Mouse (Mus musculus) adrenal gland (tissue): Measurements from ENCODE around the gene Cul7.

Source experiments
- intact Hi-C: fragments of 180-260 bp; cut with DNase I; formaldehyde crosslinking; loops from one replicate; pipeline ENCODE4 v1.15.1; 2025

The Cul7 gene

GRCm38 (mm10) chr17:46662730-46663129, 12.6 kb downstream of the Cul7 start:
- intact Hi-C loops, result no loop called here

GRCm38 (mm10) chr17:46667712-46668111, 17.6 kb downstream of the Cul7 start:
- intact Hi-C loops, result no loop called here

- intact Hi-C loops, result no loop called here
Observed at GRCm38 (mm10) chr17:46669911-46670310, 19.8 kb downstream of the Cul7 start.

- intact Hi-C loops, result no loop called here
Observed at GRCm38 (mm10) chr17:46673850-46674529, 23.9 kb downstream of the Cul7 start, which contains the start of gene Rrp36. Gene Rrp36, minus strand, starts transcription at chr17:46674352.

- intact Hi-C loops, result loop anchor here (5.0 kb wide), 1 partner anchor 38 kb away; the partner anchor contains the start of gene Pex6
Observed at GRCm38 (mm10) chr17:46674530-46675283, 24.6 kb downstream of the Cul7 start.

- intact Hi-C loops, result loop anchor here (5.0 kb wide), 1 partner anchor 34 kb away; the partner anchor contains the start of gene Pex6
Observed at GRCm38 (mm10) chr17:46678416-46678815, 28.3 kb downstream of the Cul7 start, which contains the start of gene Mea1. Gene Mea1, plus strand, starts transcription at chr17:46678793.

GRCm38 (mm10) chr17:46678911-46679310, 28.8 kb downstream of the Cul7 start:
- intact Hi-C loops, result loop anchor here (5.0 kb wide), 1 partner anchor 33 kb away; the partner anchor contains the start of gene Pex6

GRCm38 (mm10) chr17:46679843-46680759, 30.0 kb downstream of the Cul7 start:
- intact Hi-C loops, result loop anchor here (5.0 kb wide), 1 partner anchor 32 kb away; the partner anchor contains the start of gene Pex6

- intact Hi-C loops, result no loop called here
Observed at GRCm38 (mm10) chr17:46680760-46681373, 30.7 kb downstream of the Cul7 start, which contains the start of gene Klhdc3. Gene Klhdc3, minus strand, starts transcription at chr17:46680914.

- intact Hi-C loops, result no loop called here
Observed at GRCm38 (mm10) chr17:46681466-46682118, 31.5 kb downstream of the Cul7 start.

- intact Hi-C loops, result no loop called here
Observed at GRCm38 (mm10) chr17:46682654-46683389, 32.7 kb downstream of the Cul7 start.

- intact Hi-C loops, result no loop called here
Observed at GRCm38 (mm10) chr17:46685913-46686312, 35.8 kb downstream of the Cul7 start.

GRCm38 (mm10) chr17:46690665-46691064, 40.5 kb downstream of the Cul7 start:
- intact Hi-C loops, result no loop called here

- intact Hi-C loops, result no loop called here
Observed at GRCm38 (mm10) chr17:46691390-46691789, 41.3 kb downstream of the Cul7 start.

GRCm38 (mm10) chr17:46694517-46695063, 44.5 kb downstream of the Cul7 start:
- intact Hi-C loops, result no loop called here

- intact Hi-C loops, result no loop called here
Observed at GRCm38 (mm10) chr17:46698515-46698914, 48.4 kb downstream of the Cul7 start.

- intact Hi-C loops, result no loop called here
Observed at GRCm38 (mm10) chr17:46699245-46699644, 49.1 kb downstream of the Cul7 start.

- intact Hi-C loops, result loop anchor here (10.0 kb wide), 1 partner anchor 45 kb away; the partner anchor contains the start of gene Cul7
Observed at GRCm38 (mm10) chr17:46699912-46700311, 49.8 kb downstream of the Cul7 start.

- intact Hi-C loops, result loop anchor here (10.0 kb wide), 1 partner anchor 47 kb away; the partner anchor contains the start of gene Cul7
Observed at GRCm38 (mm10) chr17:46701489-46701888, 51.4 kb downstream of the Cul7 start.
